Mouse (Mus musculus): ENCODE data around the gene Xkr7. TPM values are rescaled to one million over a fixed set of nuclear protein-coding genes. Genes with fewer than 3 reads are reported as not detected.
A peak's percentile ranks its signal among the peaks of the same experiment; 100 is the strongest.

The Xkr7 gene
- polyA plus RNA-seq, 1 experiment from 2014 or later: 1.0 TPM

- no peak overlapping the region for H3K4me3 ChIP-seq (replicated peaks; ENCODE audit: low read depth, low read length)
- H3K4me2 ChIP-seq (ENCODE audit: low read length): no peak overlapping the region
- H3K9ac ChIP-seq (replicated peaks; ENCODE audit: low read length): no peak overlapping the region
- WGBS: 39% methylated on average over 4 of the region's 4 CpGs
- peaks cover 8% of the 10 kb centered on the region for H3K4me1 ChIP-seq (ENCODE audit: control insufficient read depth, insufficient read depth, low read length)
- H3K36me3 ChIP-seq (ENCODE audit: control insufficient read depth, insufficient read depth, low read length): no peaks in the 10 kb centered on the region
- no peaks in the 10 kb centered on the region for H3K27me3 ChIP-seq (ENCODE audit: control insufficient read depth, insufficient read depth, low read length)
- H3K9me3 ChIP-seq (ENCODE audit: control insufficient read depth, low read length): no peaks in the 10 kb centered on the region
- H3K27ac ChIP-seq (replicated peaks; ENCODE audit: low read depth, low read length): no peak overlapping the region
- ATAC-seq (ENCODE audit: low FRiP score, low TSS enrichment) (no peak), DNase-seq (no peak)
Measured at GRCm38 (mm10) chr2:153027501-153027900, 4.2 kb upstream of the Xkr7 start.

- peaks cover 35% of the 10 kb centered on the region for H3K4me1 ChIP-seq (ENCODE audit: control insufficient read depth, insufficient read depth, low read length)
- no peaks in the 10 kb centered on the region for H3K9me3 ChIP-seq (ENCODE audit: control insufficient read depth, low read length)
- peak overlapping the region; percentile 76; the same call in 1 of the 2 replicates for H3K9ac ChIP-seq (replicated peaks; ENCODE audit: low read length)
- H3K4me3 ChIP-seq (replicated peaks; ENCODE audit: low read depth, low read length): peak overlapping the region; percentile 69; the same call in 1 of the 2 replicates
- H3K4me2 ChIP-seq (ENCODE audit: low read length): peak overlapping the region; percentile 83
- DNase-seq (no peak), ATAC-seq (ENCODE audit: low FRiP score, low TSS enrichment) (no peak)
- H3K36me3 ChIP-seq (ENCODE audit: control insufficient read depth, insufficient read depth, low read length): no peaks in the 10 kb centered on the region
- H3K27ac ChIP-seq (replicated peaks; ENCODE audit: low read depth, low read length): peak overlapping the region; percentile 93
- whole genome bisulfite sequencing: 12% methylated on average over 4 of the region's 4 CpGs
- no peaks in the 10 kb centered on the region for H3K27me3 ChIP-seq (ENCODE audit: control insufficient read depth, insufficient read depth, low read length)
Measured at GRCm38 (mm10) chr2:153030422-153030821, 1.2 kb upstream of the Xkr7 start.

GRCm38 (mm10) chr2:153032083-153032842 is 611 bp downstream of the Xkr7 start:
- 2% methylated on average over 56 of the region's 58 CpGs for WGBS
- H3K9ac ChIP-seq (replicated peaks; ENCODE audit: low read length): peak overlapping the region; percentile 76
- peak; percentile 79 for DNase-seq
- no peaks in the 10 kb centered on the region for H3K36me3 ChIP-seq (ENCODE audit: control insufficient read depth, insufficient read depth, low read length)
- no peaks in the 10 kb centered on the region for H3K9me3 ChIP-seq (ENCODE audit: control insufficient read depth, low read length)
- H3K27me3 ChIP-seq (ENCODE audit: control insufficient read depth, insufficient read depth, low read length): no peaks in the 10 kb centered on the region
- peak overlapping the region; percentile 69 for H3K4me3 ChIP-seq (replicated peaks; ENCODE audit: low read depth, low read length)
- peaks cover 43% of the 10 kb centered on the region for H3K4me1 ChIP-seq (ENCODE audit: control insufficient read depth, insufficient read depth, low read length)
- peak; percentile 62; the same call in 1 of the 2 replicates for ATAC-seq (ENCODE audit: low FRiP score, low TSS enrichment)
- peak overlapping the region; percentile 83 for H3K4me2 ChIP-seq (ENCODE audit: low read length)
- H3K27ac ChIP-seq (replicated peaks; ENCODE audit: low read depth, low read length): peak overlapping the region; percentile 93

GRCm38 (mm10) chr2:153032973-153033372 is 1.3 kb downstream of the Xkr7 start:
- Histone ChIP-seq H3K27ac (replicated peaks; ENCODE audit: low read depth, low read length) (0 out of 2 replicates have a peak overlapping the region, but pooled peaks have one; percentile 49), H3K9me3 (ENCODE audit: control insufficient read depth, low read length) (no peaks in the 10 kb centered on the region), H3K4me1 (ENCODE audit: control insufficient read depth, insufficient read depth, low read length) (peaks cover 45% of the 10 kb centered on the region), H3K9ac (replicated peaks; ENCODE audit: low read length) (peak overlapping the region; percentile 76), H3K36me3 (ENCODE audit: control insufficient read depth, insufficient read depth, low read length) (no peaks in the 10 kb centered on the region), H3K4me3 (replicated peaks; ENCODE audit: low read depth, low read length) (peak overlapping the region; percentile 69), H3K4me2 (ENCODE audit: low read length) (peak overlapping the region; percentile 83), H3K27me3 (ENCODE audit: control insufficient read depth, insufficient read depth, low read length) (no peaks in the 10 kb centered on the region)
- 11% methylated on average over 4 of the region's 4 CpGs for WGBS
- ATAC-seq (ENCODE audit: low FRiP score, low TSS enrichment) (no peak), DNase-seq (no peak)

- Histone ChIP-seq H3K36me3 (ENCODE audit: control insufficient read depth, insufficient read depth, low read length) (no peaks in the 10 kb centered on the region), H3K4me3 (replicated peaks; ENCODE audit: low read depth, low read length) (peak overlapping the region; percentile 69), H3K9ac (replicated peaks; ENCODE audit: low read length) (peak overlapping the region; percentile 76), H3K9me3 (ENCODE audit: control insufficient read depth, low read length) (no peaks in the 10 kb centered on the region), H3K4me1 (ENCODE audit: control insufficient read depth, insufficient read depth, low read length) (peaks cover 46% of the 10 kb centered on the region), H3K27me3 (ENCODE audit: control insufficient read depth, insufficient read depth, low read length) (no peaks in the 10 kb centered on the region), H3K27ac (replicated peaks; ENCODE audit: low read depth, low read length) (0 out of 2 replicates have a peak overlapping the region, but pooled peaks have one; percentile 49), H3K4me2 (ENCODE audit: low read length) (peak overlapping the region; percentile 83)
- 72% methylated on average over 5 of the region's 5 CpGs for WGBS
- ATAC-seq (ENCODE audit: low FRiP score, low TSS enrichment) (no peak), DNase-seq (no peak)
Measured at GRCm38 (mm10) chr2:153033545-153034230, 2.0 kb downstream of the Xkr7 start.

- Histone ChIP-seq H3K36me3 (ENCODE audit: control insufficient read depth, insufficient read depth, low read length) (no peaks in the 10 kb centered on the region), H3K27me3 (ENCODE audit: control insufficient read depth, insufficient read depth, low read length) (no peaks in the 10 kb centered on the region), H3K27ac (replicated peaks; ENCODE audit: low read depth, low read length) (0 out of 2 replicates have a peak overlapping the region, but pooled peaks have one; percentile 2), H3K4me3 (replicated peaks; ENCODE audit: low read depth, low read length) (no peak overlapping the region), H3K4me2 (ENCODE audit: low read length) (no peak overlapping the region), H3K9me3 (ENCODE audit: control insufficient read depth, low read length) (no peaks in the 10 kb centered on the region), H3K9ac (replicated peaks; ENCODE audit: low read length) (no peak overlapping the region), H3K4me1 (ENCODE audit: control insufficient read depth, insufficient read depth, low read length) (peaks cover 39% of the 10 kb centered on the region)
- DNase-seq (peak; percentile 29), ATAC-seq (ENCODE audit: low FRiP score, low TSS enrichment) (no peak)
- WGBS: 8% methylated on average over 2 of the region's 2 CpGs
Measured at GRCm38 (mm10) chr2:153036690-153037089, 5.0 kb downstream of the Xkr7 start.

GRCm38 (mm10) chr2:153043886-153044285 is 12.2 kb downstream of the Xkr7 start:
- no peak for ATAC-seq (ENCODE audit: low FRiP score, low TSS enrichment)
- Histone ChIP-seq H3K4me3 (replicated peaks; ENCODE audit: low read depth, low read length) (no peak overlapping the region), H3K9ac (replicated peaks; ENCODE audit: low read length) (no peak overlapping the region), H3K9me3 (ENCODE audit: control insufficient read depth, low read length) (no peaks in the 10 kb centered on the region), H3K27me3 (ENCODE audit: control insufficient read depth, insufficient read depth, low read length) (no peaks in the 10 kb centered on the region), H3K4me1 (ENCODE audit: control insufficient read depth, insufficient read depth, low read length) (peaks cover 9% of the 10 kb centered on the region; the same call in 1 of the 2 replicates), H3K4me2 (ENCODE audit: low read length) (no peak overlapping the region), H3K36me3 (ENCODE audit: control insufficient read depth, insufficient read depth, low read length) (no peaks in the 10 kb centered on the region), H3K27ac (replicated peaks; ENCODE audit: low read depth, low read length) (no peak overlapping the region)
- no peak for DNase-seq
- 59% methylated on average over 3 of the region's 3 CpGs for WGBS

- peaks cover 18% of the 10 kb centered on the region; the same call in 1 of the 2 replicates for H3K4me1 ChIP-seq (ENCODE audit: control insufficient read depth, insufficient read depth, low read length)
- ATAC-seq (ENCODE audit: low FRiP score, low TSS enrichment) (0 out of 2 replicates have a peak, but pooled peaks have one; percentile 31), DNase-seq (peak; percentile 67)
- H3K27me3 ChIP-seq (ENCODE audit: control insufficient read depth, insufficient read depth, low read length): no peaks in the 10 kb centered on the region
- no peak overlapping the region for H3K4me3 ChIP-seq (replicated peaks; ENCODE audit: low read depth, low read length)
- no peaks in the 10 kb centered on the region for H3K9me3 ChIP-seq (ENCODE audit: control insufficient read depth, low read length)
- peak overlapping the region; percentile 60 for H3K27ac ChIP-seq (replicated peaks; ENCODE audit: low read depth, low read length)
- no peak overlapping the region; the same call in 1 of the 2 replicates for H3K9ac ChIP-seq (replicated peaks; ENCODE audit: low read length)
- no peak overlapping the region for H3K4me2 ChIP-seq (ENCODE audit: low read length)
- WGBS: 31% methylated on average over 8 of the region's 8 CpGs
- H3K36me3 ChIP-seq (ENCODE audit: control insufficient read depth, insufficient read depth, low read length): no peaks in the 10 kb centered on the region
Measured at GRCm38 (mm10) chr2:153045884-153046299, 14.2 kb downstream of the Xkr7 start.

All from midbrain, embryonic 14.5 days (tissue).